Mouse (Mus musculus): ENCODE results near the gene Naglu.

Naglu gene

DNA sequence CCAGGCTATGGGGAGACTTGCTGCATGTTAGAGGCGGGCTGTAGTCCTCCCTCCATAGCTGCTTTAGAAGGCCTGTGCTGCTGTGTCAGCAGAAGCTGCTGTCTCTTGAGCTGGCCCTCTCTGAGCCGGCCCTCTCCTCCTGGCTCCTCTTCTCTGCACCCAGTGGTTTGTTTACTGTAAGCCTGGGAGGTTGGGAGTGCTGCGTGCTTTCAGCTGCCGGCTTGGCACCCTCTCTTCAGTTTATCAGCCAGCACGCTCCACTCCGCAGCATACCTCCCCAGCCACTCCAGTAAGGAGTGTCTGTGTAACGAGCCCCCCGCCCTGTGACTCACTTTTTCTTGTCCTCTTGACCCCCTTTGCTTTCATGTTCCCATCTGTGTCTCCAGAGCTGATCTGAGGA, 12.9 kb upstream of the Naglu start:
- CTCF ChIA-PET = interaction anchor here (1.0 to 1.8 kb wide), 2 partner anchors 55 to 73 kb away, joined by 5 read pairs; no protein-coding TSS in a partner anchor

DNA sequence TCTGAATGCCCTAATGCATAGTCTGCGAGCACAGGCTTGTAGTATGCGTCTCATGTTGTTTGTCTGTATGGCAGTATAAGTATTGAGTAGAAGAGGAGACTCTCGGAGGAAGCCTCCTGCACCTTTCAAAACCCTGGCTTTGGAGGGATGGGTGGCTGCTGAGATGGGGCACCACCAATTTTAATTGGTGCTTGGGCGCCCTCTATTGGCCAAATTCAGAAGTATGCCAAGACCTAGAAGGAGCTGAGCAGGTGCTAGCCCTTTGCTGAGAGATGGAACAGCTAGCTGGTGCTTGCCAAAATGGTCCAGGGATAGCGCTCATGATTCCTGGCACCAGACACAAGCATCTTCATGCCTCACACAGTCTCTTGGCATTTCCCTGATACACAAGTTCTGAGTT, 12.0 kb upstream of the Naglu start:
- CTCF ChIA-PET = interaction anchor here (0.6 to 1.8 kb wide), 3 partner anchors 9 to 74 kb away, joined by 4 to 5 read pairs (median 4); no protein-coding TSS in a partner anchor

DNA sequence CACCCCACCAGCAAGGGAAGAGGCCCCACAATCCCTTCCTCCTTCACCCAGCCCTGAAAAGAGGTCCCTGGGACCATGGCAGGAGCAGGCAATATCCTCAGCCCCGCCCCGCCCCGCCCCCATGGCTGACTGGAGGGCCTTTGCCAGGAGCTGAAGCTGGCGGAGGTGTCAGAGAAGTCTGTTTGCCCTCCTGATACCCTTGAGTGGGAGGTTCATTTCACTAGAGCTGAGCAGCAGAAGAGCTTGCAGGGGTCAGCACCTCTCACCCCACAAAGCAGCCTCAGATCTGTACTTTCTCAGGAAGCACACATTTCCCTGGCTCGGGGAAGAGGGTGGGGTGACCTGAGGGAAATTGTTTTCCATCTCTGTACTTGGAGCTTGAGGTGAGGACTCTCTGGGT, 11.1 kb upstream of the Naglu start:
- CTCF ChIA-PET = interaction anchor here (0.6 to 1.4 kb wide), 4 partner anchors 8 to 123 kb away, joined by 3 to 4 read pairs (median 3); no protein-coding TSS in a partner anchor

DNA sequence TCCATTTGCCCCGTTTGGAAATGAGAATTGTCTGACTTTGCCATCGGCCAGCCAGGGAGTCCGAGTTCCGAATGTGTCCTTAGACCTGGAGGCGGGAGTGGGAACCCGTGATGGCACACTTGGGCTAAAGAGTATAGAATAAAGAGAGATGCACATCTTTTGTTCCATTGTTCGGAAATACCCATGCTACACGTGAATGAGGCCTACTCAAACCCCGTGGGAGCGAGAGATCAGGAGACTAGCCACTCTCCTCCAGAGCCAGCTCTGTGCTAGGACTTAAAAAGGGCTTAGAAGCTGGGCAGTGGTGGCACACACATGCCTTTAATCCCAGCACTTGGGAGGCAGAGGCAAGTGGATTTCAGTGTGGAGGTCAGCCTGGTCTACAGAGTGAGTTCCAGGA, 10.3 kb upstream of the Naglu start:
- CTCF ChIA-PET = interaction anchor here (1.2 kb wide), 1 partner anchor 76 kb away, joined by 3 read pairs; no protein-coding TSS in a partner anchor

DNA sequence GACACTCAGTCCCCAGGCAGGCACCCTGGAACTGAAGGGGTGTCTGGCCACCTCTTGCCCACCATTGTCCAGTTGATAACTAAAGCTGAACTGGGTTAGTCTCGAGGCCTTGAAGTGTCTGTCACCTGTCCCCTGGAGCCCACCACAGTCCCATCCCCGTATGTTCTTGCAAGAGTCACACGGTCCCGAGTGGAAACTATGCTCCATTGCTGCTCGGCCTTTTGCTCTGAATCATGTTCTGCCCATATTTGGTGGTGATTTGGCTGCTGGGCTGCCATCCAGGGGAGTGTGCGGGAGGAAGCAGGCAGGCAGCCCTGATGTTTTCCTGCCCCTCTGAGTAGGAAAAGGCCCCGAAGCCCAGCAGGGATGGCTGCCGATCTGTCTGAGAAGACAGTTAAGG, 9.7 kb upstream of the Naglu start:
- CTCF ChIA-PET = interaction anchor here (0.6 to 0.7 kb wide), 2 partner anchors 38 to 77 kb away, joined by 3 read pairs; no protein-coding TSS in a partner anchor

DNA sequence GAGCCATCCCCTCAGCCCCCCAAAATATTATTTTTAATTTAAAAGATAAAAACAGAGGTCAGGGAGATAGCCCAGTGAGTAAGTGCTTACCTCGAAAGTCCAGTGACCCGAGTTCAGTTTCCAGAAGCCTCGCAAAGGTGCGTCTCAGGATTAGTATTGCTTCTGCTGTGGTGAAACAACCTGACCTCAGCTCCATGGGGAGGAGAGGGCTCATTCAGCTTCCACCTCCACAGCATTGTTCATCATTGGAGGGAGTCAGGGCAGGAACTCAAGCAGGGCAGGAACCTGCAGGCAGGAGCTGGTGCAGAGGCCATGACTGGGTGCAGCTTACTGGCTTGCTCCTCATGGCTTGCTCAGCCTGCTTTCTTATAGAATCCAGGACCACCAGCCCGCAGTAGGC, 8.8 kb upstream of the Naglu start:
- CTCF ChIA-PET = no interaction called here

DNA sequence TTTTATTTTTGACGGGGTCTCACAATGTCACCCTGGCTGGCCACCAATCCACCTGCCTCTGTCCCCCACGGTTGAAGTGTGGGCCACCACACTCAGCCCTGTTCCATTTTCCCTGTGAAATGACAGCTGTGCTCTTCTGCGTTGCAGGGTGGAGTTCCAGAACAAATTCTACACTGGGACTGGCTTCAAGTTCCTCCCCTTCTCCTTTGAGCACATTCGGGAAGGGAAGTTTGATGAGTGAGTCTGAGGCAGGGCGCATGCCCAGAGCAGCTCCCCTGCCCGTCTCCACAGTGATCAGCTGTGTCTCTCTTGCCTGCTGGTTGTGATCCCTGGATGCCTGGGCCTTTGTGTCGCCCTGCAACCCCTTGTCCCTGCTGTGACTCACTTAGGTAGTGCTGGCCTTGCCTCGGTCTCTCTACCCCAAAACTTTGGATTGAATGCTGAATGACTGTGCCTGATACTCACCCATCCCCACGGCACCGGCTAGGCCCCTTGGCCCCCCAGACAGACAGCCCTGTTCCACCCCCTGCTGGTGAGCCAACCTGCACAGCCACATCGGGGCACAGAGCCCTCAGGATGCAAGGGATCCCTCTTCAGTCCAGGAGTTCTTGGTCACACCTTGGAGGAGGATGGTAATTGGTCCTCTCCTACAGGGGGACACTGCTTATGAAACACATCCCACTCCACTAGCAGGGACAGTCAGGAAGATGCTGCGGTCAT, 7.5 kb upstream of the Naglu start:
- CTCF ChIA-PET = no interaction called here

DNA sequence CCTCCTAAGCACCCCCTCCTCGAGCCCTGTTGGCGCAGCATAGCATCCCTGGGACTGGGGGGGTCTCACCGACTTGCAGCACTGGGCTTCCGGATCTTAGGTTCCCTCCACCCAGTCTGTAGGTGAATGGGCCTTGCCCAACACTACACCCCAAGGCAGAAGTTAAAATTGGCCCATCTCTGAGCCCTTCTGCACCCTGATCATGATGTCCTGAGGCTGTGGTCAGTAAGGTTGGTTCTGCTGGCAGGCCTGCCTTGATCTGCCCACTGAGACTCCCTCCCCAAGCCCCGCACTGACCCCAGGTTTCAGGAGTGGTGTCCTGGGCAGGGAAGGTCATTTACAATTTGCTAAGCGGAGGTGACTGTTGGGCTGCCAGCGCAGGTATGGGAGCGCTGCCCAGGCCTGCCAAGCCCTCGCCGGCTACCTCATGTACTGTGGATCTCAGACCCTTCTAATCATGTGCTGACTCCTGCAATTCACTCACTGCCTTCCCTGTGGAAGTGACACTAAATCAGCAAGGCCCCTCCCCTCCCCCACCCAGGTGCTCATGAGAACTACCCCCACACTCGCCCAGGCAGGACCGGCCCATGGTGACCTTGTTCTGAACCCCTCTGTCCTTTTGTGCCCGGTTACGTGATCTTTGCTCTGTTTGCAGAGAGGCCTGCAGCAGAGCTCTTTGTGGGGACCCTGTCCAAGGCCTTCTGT, 6.7 kb upstream of the Naglu start:
- CTCF ChIA-PET = interaction anchor here (0.8 kb wide), 1 partner anchor 382 kb away, joined by 13 read pairs; no protein-coding TSS in a partner anchor

DNA sequence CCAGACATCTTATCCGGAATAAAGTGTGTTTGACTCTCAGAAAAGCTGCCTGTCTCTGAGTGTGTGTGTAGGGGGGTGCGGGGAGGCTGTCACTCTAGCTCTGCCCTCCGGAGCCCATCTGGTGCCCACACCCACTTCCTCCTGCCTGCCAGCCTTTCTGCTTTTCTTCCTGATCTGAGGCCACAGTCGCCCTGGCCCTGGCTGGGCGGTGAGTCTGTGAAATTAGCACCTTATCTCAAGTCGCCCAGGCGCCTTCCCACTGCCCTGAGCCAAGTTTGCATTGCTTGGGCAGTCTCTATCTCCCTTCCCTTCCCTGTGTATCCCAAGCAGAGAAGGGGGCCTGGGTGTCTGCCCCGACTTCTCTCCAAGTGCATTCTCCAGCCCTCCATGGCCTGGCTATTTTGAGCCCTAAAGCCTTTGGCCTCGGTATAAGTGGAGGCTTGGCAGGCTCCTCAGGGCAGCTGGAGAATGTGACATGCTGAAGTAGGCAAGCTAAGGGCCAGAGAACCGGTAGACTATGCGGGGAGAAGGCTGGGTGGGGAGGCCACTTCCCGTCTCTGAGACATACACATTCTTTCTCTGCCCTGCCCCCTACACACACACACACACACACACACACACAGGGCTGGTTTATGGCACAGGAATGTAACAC, 6.0 kb upstream of the Naglu start:
- CTCF ChIA-PET = interaction anchor here (0.8 kb wide), 1 partner anchor 383 kb away, joined by 13 read pairs; no protein-coding TSS in a partner anchor

DNA sequence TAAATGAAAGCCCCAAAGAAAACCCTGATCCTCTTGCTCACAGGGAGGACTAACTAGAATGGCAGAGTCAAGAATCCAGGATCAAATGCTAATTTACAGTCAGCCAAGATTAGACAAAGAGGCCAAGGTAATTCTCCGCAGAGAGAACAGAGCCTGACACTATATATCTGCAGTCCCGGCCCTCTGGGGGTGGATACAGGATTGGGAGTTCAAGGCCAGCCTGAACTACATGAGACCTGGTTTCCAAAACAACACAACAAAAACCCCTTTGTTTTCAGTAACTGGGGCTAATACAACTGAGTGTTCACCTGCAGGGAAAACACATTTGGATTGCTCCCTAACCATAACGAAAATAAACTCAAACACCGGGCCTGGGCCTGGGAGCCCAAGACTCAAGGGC, 5.3 kb upstream of the Naglu start:
- CTCF ChIA-PET = no interaction called here

DNA sequence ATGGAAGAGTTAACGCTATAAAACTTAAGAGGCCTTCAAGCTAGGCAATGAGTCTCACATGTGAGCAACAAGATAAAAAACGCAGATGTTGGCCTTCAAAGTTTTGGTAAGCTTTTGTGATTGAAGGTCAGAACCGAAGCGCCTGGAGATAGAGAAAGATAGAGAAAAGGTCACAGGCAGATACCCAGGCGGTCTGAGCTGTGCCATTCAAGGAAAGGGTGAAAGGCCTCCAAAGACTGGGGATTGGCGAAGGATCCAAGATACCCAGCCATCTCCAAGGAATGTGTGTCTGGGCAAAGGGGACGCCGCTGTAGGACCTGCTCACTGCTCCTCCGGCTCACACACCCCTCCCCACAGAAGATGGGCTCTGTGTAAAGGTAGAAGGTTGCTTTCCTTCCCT, 4.8 kb upstream of the Naglu start:
- CTCF ChIA-PET = no interaction called here

DNA sequence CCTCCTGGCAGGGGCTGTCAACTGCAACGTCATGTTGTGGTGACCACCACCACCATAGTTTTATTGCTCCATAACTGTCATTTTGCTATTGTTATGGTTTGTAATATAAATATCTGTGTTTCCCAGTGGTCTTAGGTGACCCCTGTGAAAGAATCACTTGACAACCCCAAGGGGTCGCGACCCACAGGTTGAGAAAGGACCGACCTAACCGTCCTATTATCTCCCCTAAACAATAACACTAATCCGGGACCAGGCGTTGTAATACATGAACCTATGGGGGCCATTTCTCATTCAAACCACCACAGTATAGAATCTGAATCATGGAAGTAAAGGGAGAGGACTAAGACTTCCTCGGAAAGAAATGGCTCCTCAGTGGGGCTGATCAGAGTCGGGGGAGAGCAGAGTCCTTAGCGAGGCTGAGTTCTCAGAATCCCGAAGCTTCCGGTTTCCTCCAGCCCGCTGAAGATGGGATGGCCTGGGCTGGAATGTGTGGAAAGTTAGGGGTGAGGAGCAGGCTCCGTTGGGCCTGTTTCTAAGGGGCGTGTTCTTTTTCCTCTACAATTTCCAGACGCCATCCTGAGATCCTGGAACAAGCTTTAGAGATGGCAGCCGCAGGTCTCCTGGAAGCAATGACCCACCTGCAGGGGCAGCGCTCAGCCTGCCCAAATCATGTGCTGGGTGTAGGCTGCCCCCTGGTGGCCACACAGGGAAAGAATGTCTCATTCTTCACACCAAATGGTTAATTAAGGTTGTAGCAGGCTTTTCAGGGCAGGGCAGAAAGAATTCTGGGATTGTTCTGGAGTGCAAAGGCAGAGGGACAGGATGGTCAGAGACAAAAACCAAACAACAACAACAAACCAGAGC, 3.0 kb upstream of the Naglu start:
- CTCF ChIA-PET = interaction anchor here (0.5 to 1.4 kb wide), 4 partner anchors 9 to 79 kb away, joined by 3 to 30 read pairs (median 5); no protein-coding TSS in a partner anchor

DNA sequence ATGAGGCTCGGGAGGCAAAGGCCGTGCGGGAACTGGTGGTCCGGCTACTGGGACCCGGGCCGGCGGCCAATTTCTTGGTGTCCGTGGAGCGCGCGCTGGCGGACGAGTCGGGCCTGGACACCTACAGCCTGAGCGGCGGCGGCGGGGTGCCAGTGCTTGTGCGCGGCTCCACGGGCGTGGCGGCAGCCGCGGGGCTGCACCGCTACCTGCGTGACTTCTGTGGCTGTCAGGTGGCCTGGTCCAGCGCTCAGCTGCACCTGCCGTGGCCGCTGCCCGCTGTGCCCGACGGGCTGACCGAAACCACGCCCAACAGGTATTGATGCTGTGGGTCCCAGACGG, 346 bp downstream of the Naglu start:
- CTCF ChIA-PET = interaction anchor here (0.8 to 1.2 kb wide), 2 partner anchors 11 to 107 kb away, joined by 3 to 4 read pairs; no protein-coding TSS in a partner anchor

DNA sequence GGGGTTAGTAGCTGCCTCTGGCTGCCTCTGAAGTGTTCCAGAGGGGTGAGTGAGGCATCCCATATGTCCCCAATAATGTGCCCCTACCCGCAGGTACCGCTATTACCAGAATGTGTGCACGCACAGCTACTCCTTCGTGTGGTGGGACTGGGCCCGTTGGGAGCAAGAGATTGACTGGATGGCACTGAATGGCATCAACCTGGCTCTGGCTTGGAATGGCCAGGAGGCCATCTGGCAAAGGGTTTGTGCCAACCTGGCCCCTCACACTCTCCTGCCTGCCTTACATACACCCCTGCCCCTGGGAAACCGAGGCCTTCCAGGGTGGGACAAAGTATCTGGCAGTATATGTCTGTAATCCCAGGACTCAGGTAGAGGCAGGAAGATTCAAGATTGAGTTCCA, 1.2 kb downstream of the Naglu start:
- CTCF ChIA-PET = interaction anchor here (0.6 to 0.8 kb wide), 2 partner anchors 10 to 72 kb away, joined by 3 read pairs; no protein-coding TSS in a partner anchor

DNA sequence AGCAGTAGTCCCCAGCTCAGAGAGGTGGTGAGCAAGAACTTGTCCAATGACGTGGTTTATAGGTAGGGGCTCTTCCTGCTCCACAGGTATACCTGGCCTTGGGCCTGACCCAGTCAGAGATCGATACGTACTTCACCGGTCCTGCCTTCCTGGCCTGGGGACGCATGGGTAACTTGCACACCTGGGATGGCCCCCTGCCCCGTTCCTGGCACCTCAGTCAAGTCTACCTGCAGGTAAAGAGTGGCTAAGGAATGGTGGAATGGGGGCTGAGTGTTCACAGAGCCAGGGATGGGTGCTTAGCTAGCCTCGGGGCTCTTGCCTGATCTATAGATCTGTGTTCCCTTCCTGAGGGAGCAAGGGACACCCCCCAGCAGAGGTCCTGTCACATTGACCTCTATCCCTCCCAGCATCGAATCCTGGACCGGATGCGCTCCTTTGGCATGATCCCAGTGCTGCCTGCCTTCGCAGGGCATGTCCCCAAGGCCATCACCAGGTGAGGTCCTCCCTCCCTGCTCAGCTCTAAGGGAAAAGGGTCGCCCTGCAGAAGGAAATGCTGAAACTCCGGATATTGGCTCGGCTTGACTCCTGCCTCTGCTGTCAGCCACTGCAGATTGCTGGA, 2.1 kb downstream of the Naglu start:
- CTCF ChIA-PET = interaction anchor here (0.7 kb wide), 1 partner anchor 166 kb away, joined by 4 read pairs; no protein-coding TSS in a partner anchor

DNA sequence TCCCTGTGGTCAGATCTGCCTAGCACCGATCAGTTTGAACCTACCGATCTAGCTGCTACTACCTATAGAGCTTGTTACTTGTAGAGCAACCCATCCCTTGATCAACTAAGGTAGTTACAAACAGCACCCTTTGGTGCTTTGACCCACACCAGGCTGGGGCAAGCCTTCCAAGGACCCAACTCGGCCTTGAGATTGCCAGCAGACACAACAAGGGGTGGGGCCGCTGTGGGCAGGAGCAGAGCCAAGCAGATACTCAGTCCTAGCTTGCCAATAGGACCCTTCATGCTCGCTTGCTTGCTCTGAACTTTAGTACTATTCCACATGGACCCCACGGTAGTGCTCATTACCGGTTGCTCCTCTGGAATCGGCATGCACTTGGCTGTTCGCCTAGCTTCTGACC, 8.3 kb downstream of the Naglu start, which contains the start of gene Hsd17b1:
Gene Hsd17b1, plus strand, starts transcription at position 291 of the 400 bp plus-strand sequence.
- CTCF ChIA-PET = no interaction called here

DNA sequence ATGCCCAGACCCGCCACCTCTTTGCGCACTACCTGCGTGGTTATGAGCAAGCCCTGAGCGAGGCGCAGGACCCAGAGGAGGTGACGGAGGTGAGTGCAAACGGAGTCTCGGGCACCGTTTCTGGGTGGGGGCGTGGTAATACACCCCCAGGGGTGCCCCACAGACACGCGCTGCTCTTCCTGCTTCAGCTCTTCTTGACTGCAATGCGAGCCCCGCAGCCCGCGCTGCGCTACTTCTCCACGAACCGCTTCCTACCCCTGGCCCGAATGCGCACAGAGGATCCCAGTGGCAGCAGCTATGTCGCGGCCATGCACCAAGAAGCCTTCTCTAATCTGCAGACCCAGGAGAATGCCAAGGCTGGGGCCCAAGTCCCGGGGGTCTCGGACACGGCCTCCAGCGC, 9.9 kb downstream of the Naglu start:
- CTCF ChIA-PET = no interaction called here

DNA sequence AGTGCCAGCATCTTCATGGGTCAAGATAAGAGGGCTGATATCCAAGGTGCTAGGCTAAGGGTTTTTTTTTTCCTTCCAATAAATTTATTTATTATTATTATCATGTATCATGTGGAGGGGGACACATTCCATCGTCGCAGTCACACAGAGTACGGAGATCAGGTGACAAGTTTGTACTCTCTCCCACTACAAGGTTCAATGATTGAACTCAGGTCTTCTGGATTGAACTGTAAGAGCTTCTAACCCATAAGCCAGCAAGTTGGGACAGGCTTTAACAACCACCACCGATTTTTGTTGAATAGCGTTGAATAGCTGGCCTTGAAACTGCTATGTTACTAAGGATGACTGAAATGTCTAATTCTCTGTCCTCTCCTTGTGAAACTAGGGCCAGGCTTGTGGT, 10.6 kb downstream of the Naglu start:
- CTCF ChIA-PET = no interaction called here

DNA sequence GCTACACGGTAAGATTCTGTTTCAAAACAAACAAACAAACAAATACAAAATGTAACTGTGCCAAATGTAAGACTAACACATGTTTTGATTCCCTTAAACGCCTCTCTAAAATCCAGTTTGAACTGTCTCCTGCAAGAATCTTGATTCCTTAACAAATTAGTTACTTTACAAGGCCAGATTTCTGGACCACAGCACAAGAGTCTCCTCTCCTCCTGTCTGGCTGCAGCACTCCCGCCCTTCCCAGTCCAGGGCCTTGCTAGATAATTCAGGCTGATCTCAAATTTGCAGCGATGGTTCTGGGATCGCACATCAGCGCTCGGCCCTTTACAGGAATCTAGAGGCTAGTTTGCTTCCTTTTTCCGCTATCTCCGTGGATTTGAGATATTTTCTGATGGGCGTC, 11.8 kb downstream of the Naglu start:
- CTCF ChIA-PET = interaction anchor here (1.0 kb wide), 1 partner anchor 11 kb away, joined by 3 read pairs; no protein-coding TSS in a partner anchor

DNA sequence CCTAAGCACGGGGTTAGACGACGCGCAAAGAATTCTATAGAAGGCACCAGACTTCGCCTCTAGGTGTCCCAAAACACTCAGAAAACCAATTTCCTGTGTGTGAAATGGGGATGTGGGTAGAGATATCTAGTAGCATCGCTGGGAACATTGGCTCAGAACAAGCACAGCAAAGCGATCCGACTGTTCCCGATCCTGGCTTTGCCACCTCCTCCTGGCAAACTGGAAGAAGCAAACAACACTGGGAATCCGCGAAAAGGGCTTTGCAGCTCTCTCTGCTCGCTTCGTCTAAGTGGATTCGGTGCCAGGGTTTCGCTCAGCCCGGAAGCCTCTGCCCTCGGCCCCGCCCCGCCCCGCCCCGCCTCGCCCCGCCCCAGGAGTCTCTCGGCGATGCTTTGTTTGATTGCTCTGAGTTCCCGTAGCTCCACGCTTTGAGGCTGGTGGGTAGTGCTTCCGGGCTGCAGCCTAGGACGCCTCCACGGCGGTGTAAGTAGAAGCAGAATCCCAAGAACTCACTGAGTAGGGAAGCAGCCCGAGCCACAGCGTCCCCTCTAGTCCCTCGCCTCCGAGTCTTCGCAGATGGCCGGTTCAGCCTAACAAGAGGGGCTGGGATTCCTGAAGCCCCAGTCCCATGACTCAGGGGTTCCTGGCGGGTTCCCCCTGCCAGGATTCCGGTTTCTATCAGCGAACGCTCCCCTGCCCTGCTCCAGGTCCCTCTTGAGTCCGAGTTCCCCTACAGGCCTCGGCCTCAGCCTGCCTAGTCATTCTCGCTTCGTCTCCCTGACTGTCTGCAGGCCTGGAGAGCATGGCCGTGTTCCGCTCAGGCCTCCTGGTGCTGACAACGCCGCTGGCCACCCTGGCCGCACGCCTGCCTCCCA, 12.6 kb downstream of the Naglu start, which contains the start of gene Coasy:
Gene Coasy, plus strand, starts transcription at position 358 of the 875 bp plus-strand sequence.
- CTCF ChIA-PET = no interaction called here
